Mouse (Mus musculus): ENCODE results near the gene Sms. TPM values are rescaled to one million over a fixed set of nuclear protein-coding genes. Genes with fewer than 3 reads are reported as not detected.

The Sms gene
- polyA plus RNA-seq, 1 experiment: 3.4 TPM

DNA sequence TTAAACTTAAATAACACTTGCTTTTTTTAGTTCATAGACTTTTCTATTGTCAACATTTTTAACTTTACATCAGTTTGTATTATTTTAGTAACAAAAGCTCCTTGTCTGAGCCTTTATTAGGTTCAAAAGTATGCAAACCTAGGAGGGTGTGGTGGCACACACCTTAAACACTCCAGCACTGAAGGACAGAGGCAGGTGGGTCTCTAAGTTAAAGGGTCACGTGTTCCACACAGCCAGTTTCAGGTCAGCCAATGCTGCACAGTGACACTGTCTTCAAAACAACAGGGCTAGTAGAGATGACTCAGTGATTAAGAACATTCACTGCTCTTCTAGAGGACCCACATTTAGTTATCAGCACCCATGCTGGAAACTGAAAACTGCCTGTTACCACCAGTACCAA, 43.1 kb downstream of the Sms start:
- Histone ChIP-seq H3K27me3 (ENCODE audit: control insufficient read depth, insufficient read depth, low read length) (no peaks in the 10 kb centered on the region), H3K36me3 (ENCODE audit: control insufficient read depth, insufficient read depth, low read length) (no peaks in the 10 kb centered on the region), H3K27ac (ENCODE audit: control insufficient read depth, insufficient read depth, low read depth, low read length) (no peak overlapping the region), H3K4me1 (ENCODE audit: control insufficient read depth, insufficient read depth, low read length) (no peaks in the 10 kb centered on the region), H3K4me3 (ENCODE audit: control insufficient read depth, low read depth, low read length) (no peak overlapping the region)
- TF ChIP-seq POLR2A (IDR thresholded peaks at IDR 0.05; ENCODE audit: control insufficient read depth, low read depth, low read length) (no peak), CTCF (IDR thresholded peaks at IDR 0.05; ENCODE audit: control insufficient read depth, insufficient read depth, insufficient replicate concordance, low read depth, low read length) (no peak)

DNA sequence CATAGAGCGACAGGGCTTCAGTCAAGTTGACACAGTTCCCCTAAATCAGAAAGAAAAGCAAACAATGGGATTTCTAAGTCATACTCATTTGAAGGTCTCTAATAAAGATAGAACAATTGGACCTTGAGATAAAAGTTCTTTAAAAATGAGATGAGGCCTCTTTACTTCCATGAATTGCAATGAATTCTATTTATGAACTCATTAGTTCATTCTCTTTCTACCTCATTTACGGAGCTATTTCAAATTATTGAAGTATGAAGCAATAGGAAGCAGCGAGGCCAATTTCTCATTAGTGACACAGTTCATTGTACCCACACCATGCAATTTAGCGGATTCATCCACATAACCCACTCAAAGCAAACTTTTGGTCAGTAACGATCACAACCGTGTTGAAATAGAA, 44.7 kb downstream of the Sms start:
- no peaks in the 10 kb centered on the region for H3K4me1 ChIP-seq (ENCODE audit: control insufficient read depth, insufficient read depth, low read length)
- TF ChIP-seq CTCF (IDR thresholded peaks at IDR 0.05; ENCODE audit: control insufficient read depth, insufficient read depth, insufficient replicate concordance, low read depth, low read length) (no peak), POLR2A (IDR thresholded peaks at IDR 0.05; ENCODE audit: control insufficient read depth, low read depth, low read length) (no peak)
- H3K27ac ChIP-seq (ENCODE audit: control insufficient read depth, insufficient read depth, low read depth, low read length): no peak overlapping the region
- no peaks in the 10 kb centered on the region for H3K36me3 ChIP-seq (ENCODE audit: control insufficient read depth, insufficient read depth, low read length)
- no peak overlapping the region for H3K4me3 ChIP-seq (ENCODE audit: control insufficient read depth, low read depth, low read length)
- H3K27me3 ChIP-seq (ENCODE audit: control insufficient read depth, insufficient read depth, low read length): no peaks in the 10 kb centered on the region

DNA sequence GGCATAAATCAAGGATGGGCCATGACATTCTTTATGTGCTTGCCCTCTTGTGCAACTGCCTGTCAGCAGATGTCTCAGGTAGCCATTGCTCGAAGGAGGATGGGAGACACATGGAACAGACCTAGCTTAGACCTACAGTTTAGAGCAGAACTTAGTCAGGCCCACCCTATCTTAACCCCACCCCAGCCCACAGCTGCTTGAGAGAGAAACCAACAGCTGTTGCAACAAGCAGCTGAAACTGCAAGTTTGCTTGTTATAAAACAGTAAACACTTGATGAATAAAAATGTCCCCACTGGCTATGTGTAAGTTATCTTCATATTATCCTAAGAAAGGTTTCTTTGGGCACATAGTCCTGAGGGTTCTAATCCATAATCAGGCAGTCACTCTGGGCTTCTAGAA, 57.3 kb downstream of the Sms start:
- H3K4me1 ChIP-seq (ENCODE audit: control insufficient read depth, insufficient read depth, low read length): no peaks in the 10 kb centered on the region; the same call in 1 of the 2 replicates
- H3K36me3 ChIP-seq (ENCODE audit: control insufficient read depth, insufficient read depth, low read length): no peaks in the 10 kb centered on the region
- no peak for TF ChIP-seq CTCF (IDR thresholded peaks at IDR 0.05; ENCODE audit: control insufficient read depth, insufficient read depth, insufficient replicate concordance, low read depth, low read length)
- no peak for TF ChIP-seq POLR2A (IDR thresholded peaks at IDR 0.05; ENCODE audit: control insufficient read depth, low read depth, low read length)
- H3K27ac ChIP-seq (ENCODE audit: control insufficient read depth, insufficient read depth, low read depth, low read length): no peak overlapping the region
- no peak overlapping the region for H3K4me3 ChIP-seq (ENCODE audit: control insufficient read depth, low read depth, low read length)
- no peaks in the 10 kb centered on the region for H3K27me3 ChIP-seq (ENCODE audit: control insufficient read depth, insufficient read depth, low read length)

DNA sequence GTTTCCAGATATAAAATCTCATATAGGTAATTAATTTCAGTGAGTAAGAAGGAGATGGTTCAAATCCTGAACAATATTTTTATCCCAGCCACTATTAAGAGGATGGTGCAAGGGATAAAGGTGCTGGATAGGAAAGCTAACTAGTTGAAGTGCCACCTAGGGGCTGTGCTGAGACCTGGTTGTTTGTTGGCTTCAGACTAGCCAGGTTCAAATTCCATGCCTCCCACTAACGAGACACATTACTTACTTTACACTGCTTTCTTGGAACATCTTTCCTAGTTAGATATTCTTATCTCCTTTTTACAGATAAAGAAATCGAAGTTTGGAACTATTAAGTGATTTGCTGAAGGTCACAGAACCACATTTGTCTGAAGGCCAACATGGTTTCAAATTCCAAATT, 72.6 kb downstream of the Sms start:
- Histone ChIP-seq H3K4me1 (ENCODE audit: control insufficient read depth, insufficient read depth, low read length) (no peaks in the 10 kb centered on the region), H3K4me3 (ENCODE audit: control insufficient read depth, low read depth, low read length) (no peak overlapping the region), H3K27me3 (ENCODE audit: control insufficient read depth, insufficient read depth, low read length) (no peaks in the 10 kb centered on the region), H3K36me3 (ENCODE audit: control insufficient read depth, insufficient read depth, low read length) (no peaks in the 10 kb centered on the region), H3K27ac (ENCODE audit: control insufficient read depth, insufficient read depth, low read depth, low read length) (no peak overlapping the region)
- TF ChIP-seq POLR2A (IDR thresholded peaks at IDR 0.05; ENCODE audit: control insufficient read depth, low read depth, low read length): no peak
- TF ChIP-seq CTCF (IDR thresholded peaks at IDR 0.05; ENCODE audit: control insufficient read depth, insufficient read depth, insufficient replicate concordance, low read depth, low read length): no peak

DNA sequence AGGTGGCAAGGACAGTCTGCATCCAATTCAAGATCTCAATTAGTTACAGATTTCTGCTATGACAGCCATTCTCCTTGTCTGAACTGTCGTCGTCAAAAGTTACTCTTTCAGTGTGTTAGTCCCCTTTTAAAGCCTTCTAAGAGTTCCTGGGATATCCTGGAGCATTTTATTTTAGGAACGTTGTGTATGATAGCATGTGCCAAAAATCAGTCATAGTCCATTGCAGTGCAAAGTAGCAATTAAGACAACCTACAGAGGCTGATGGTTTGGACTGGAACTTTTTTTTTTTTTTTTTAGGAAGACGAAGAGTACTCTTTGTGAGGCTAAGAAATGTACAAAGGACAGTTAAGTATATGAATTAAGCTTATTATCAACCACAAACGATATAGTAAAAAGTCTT, 76.9 kb downstream of the Sms start, which contains the start of gene Phex:
Gene Phex, minus strand, starts transcription at position 101 of the 400 bp plus-strand sequence.
- H3K4me1 ChIP-seq (ENCODE audit: control insufficient read depth, insufficient read depth, low read length): no peaks in the 10 kb centered on the region
- H3K27me3 ChIP-seq (ENCODE audit: control insufficient read depth, insufficient read depth, low read length): no peaks in the 10 kb centered on the region
- no peak for TF ChIP-seq POLR2A (IDR thresholded peaks at IDR 0.05; ENCODE audit: control insufficient read depth, low read depth, low read length)
- no peak for TF ChIP-seq CTCF (IDR thresholded peaks at IDR 0.05; ENCODE audit: control insufficient read depth, insufficient read depth, insufficient replicate concordance, low read depth, low read length)
- H3K27ac ChIP-seq (ENCODE audit: control insufficient read depth, insufficient read depth, low read depth, low read length): no peak within 1 kb of the TSS
- H3K4me3 ChIP-seq (ENCODE audit: control insufficient read depth, low read depth, low read length): no peak within 1 kb of the TSS
- no peaks in the 10 kb centered on the region for H3K36me3 ChIP-seq (ENCODE audit: control insufficient read depth, insufficient read depth, low read length)

DNA sequence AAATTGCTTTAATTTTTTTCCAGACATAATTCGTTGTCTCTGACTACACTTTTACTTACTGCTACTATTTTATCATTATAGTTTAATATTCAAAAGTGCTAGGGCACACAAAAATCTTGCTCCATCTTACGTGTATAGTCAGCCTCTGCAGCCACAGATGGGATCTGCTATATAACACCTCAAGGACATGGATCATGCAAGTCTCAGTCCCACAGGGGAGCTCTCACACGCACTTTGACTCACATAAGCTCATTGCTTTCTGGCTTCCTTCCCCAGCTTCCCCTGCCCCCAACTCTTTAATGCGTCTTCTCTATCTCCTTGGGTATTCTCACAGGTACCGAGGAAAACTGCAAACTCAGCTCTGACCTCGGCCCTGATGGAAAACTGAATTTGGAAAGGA, 87.2 kb downstream of the Sms start:
- TF ChIP-seq CTCF (IDR thresholded peaks at IDR 0.05; ENCODE audit: control insufficient read depth, insufficient read depth, insufficient replicate concordance, low read depth, low read length) (no peak), POLR2A (IDR thresholded peaks at IDR 0.05; ENCODE audit: control insufficient read depth, low read depth, low read length) (no peak)
- Histone ChIP-seq H3K4me1 (ENCODE audit: control insufficient read depth, insufficient read depth, low read length) (no peaks in the 10 kb centered on the region), H3K36me3 (ENCODE audit: control insufficient read depth, insufficient read depth, low read length) (no peaks in the 10 kb centered on the region), H3K27me3 (ENCODE audit: control insufficient read depth, insufficient read depth, low read length) (no peaks in the 10 kb centered on the region), H3K4me3 (ENCODE audit: control insufficient read depth, low read depth, low read length) (no peak overlapping the region), H3K27ac (ENCODE audit: control insufficient read depth, insufficient read depth, low read depth, low read length) (no peak overlapping the region)

Other genes with a start within 250 kb of the Sms start
- gene Phex, start 77.0 kb downstream of the Sms start, polyA plus RNA-seq (2012; rRNA removed): 0.17 and 0.26 TPM in 2 replicates
- 0.24 TPM in 1 of 2 replicates, not detected in the other for gene Yy2, start 76.7 kb upstream of the Sms start, polyA plus RNA-seq (2012; rRNA removed)
- 4.2 and 5.4 TPM in 2 replicates for gene Mbtps2, start 106.4 kb upstream of the Sms start, polyA plus RNA-seq (2012; rRNA removed)
- 12.0 and 18.5 TPM in 2 replicates for gene Smpx, start 206.6 kb upstream of the Sms start, polyA plus RNA-seq (2012; rRNA removed)

Data from testis, adult 2 months (tissue).